Mouse (Mus musculus) kidney, adult 2 months (tissue): ENCODE measurements around the gene Efna2.

Experiments
- CTCF ChIP-seq: fragments of 200-500 bp; conservative IDR thresholded peaks from 2 replicates; pipeline ENCODE4 v1.5.1; 2011; ENCODE audit warnings: low read depth, mild to moderate bottlenecking, control low read depth, low read length, moderate library complexity, mixed read lengths; ENCODE audit not compliant: insufficient read depth, insufficient read length
- POLR2A ChIP-seq: fragments of 200-500 bp; IDR thresholded peaks from one replicate; pipeline ENCODE4 v1.6.1; 2011; ENCODE audit warnings: low read depth, low read length, control low read depth

DNA sequence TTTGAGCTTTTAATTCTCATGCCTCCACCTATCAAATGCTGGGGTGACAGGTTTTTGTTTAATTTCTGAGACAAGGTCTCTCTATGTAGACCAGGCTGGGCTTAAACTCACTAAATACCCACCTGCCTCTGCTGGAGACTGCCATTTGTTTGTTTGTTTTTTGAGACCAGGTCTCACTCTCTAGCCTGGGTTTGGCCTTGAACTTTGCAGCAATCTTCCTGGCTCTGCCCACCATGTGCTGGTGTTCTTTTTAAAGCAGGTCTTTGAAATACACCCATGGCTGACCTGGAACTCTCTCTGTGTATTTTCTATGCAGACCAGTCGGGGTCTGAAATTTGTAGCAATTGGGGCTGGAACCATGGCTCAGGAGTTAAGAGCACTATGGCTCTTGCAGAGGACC lies 43.6 kb upstream of the Efna2 start:
- TF ChIP-seq CTCF (no peak), POLR2A (no peak)
